Comparison of ENCODE assay signal across 20 mouse cellular contexts in genomic region chr8:114834730-114835129, GRCm38 (mm10).
DNase-seq lines count a peak whose midpoint lies in the region; ATAC-seq and TF ChIP-seq lines count a peak whose summit lies in the region.
"Had no signal": no experiment of that assay in that cellular context is flagged by ENCODE, and none has a peak within 500 bp of the region (broad histone marks: within the 10 kb centered on the region; RNA-seq: fewer than 3 reads in every experiment).

No protein-coding gene starts in this region.

- H3K27ac ChIP-seq in heart, embryonic 13.5 days (replicated peaks): peak overlapping the region; percentile 46; the same call in 1 of the 2 replicates
- H3K27ac ChIP-seq: forebrain, embryonic 10.5 days; kidney, embryonic 15.5 days; liver, embryonic 13.5 days; midbrain, embryonic 13.5 days had no signal

- peak; percentile 12 for DNase-seq in cerebellum, adult 9-11 months
- no peak for DNase-seq in cerebellum, postnatal 36 days
- DNase-seq in heart, adult 18-20 months: peak; percentile 22 to 25
- no peak for DNase-seq in heart, postnatal 14 days
- DNase-seq: adrenal gland, adult 2 months; kidney, postnatal 36 days; liver, embryonic 13.5 days; lung, adult 2 months; thymus, adult 18-20 months; thymus, postnatal 4 days had no signal

- no peak overlapping the region for H3K4me2 ChIP-seq in heart, embryonic 13.5 days
- no peak overlapping the region for H3K4me2 ChIP-seq in myocyte (ENCODE audit: low read depth)
- H3K4me2 ChIP-seq: kidney, embryonic 15.5 days; liver, embryonic 13.5 days; midbrain, embryonic 13.5 days had no signal

- no peaks in the 10 kb centered on the region for H3K79me2 ChIP-seq in myocyte (ENCODE audit: control insufficient read depth, insufficient read depth)

- intact Hi-C loops in heart, postnatal 14 days (cut with DNase I): no loop called here

- H3K4me3 ChIP-seq in heart, embryonic 13.5 days: no peak overlapping the region
- H3K4me3 ChIP-seq in myocyte: no peak overlapping the region
- H3K4me3 ChIP-seq: forebrain, embryonic 10.5 days; kidney, embryonic 15.5 days; liver, embryonic 13.5 days; midbrain, embryonic 13.5 days had no signal

- ATAC-seq in heart, embryonic 13.5 days (ENCODE audit: extremely low read depth, insufficient number of reproducible peaks, low FRiP score, low TSS enrichment): no peak
- ATAC-seq in inflammation-experienced regulatory T-cells, adult 6 months: no peak
- ATAC-seq: CD4-positive, CD25-positive, alpha-beta regulatory T cell, adult 4 months; forebrain, embryonic 16.5 days; hindbrain, embryonic 16.5 days; intestine, postnatal 0 days; midbrain, embryonic 13.5 days had no signal

- H3K9me3 ChIP-seq in heart, embryonic 13.5 days: no peaks in the 10 kb centered on the region
- H3K9me3 ChIP-seq: forebrain, embryonic 10.5 days; kidney, embryonic 15.5 days; liver, embryonic 13.5 days; midbrain, embryonic 13.5 days had no signal

- TF ChIP-seq POLR2A in myocyte (IDR thresholded peaks at IDR 0.05; ENCODE audit: insufficient read length, low read depth): no peak

- H3K9ac ChIP-seq in heart, embryonic 13.5 days: 0 out of 2 replicates have a peak overlapping the region, but pooled peaks have one; percentile 20
- H3K9ac ChIP-seq: kidney, embryonic 15.5 days; liver, embryonic 13.5 days; midbrain, embryonic 13.5 days had no signal

- H3K27me3 ChIP-seq in heart, embryonic 13.5 days (replicated peaks): no peaks in the 10 kb centered on the region
- H3K27me3 ChIP-seq in myocyte (ENCODE audit: control insufficient read depth, insufficient read depth, insufficient read length): no peaks in the 10 kb centered on the region
- H3K27me3 ChIP-seq: kidney, embryonic 15.5 days; liver, embryonic 13.5 days had no signal

- 47% methylated on average over 15 of the region's 15 CpGs for WGBS in heart, embryonic 13.5 days

- peaks cover 26% of the 10 kb centered on the region for H3K4me1 ChIP-seq in heart, embryonic 13.5 days
- H3K4me1 ChIP-seq: forebrain, embryonic 10.5 days; midbrain, embryonic 13.5 days had no signal

- no peaks in the 10 kb centered on the region for H3K36me3 ChIP-seq in heart, embryonic 13.5 days
- H3K36me3 ChIP-seq in myocyte (ENCODE audit: control insufficient read depth, insufficient read depth): no peaks in the 10 kb centered on the region
- H3K36me3 ChIP-seq: forebrain, embryonic 10.5 days; kidney, embryonic 15.5 days; liver, embryonic 13.5 days; midbrain, embryonic 13.5 days had no signal

- H3ac ChIP-seq in myocyte (ENCODE audit: control insufficient read depth, insufficient read length): no peak overlapping the region

TF ChIP-seq in myocyte, 11 proteins besides CTCF, POLR2A, EP300 and RAD21:
- peak in 2 of 3 experiments; percentile 7 for TF ChIP-seq MYOG (IDR thresholded peaks at IDR 0.05; ENCODE audit: control insufficient read depth in 1 of 3, insufficient read depth in 1 of 3, insufficient read length in 2 of 3, low read depth in 2 of 3)
- TF ChIP-seq MYOD1 (IDR thresholded peaks at IDR 0.05; ENCODE audit: control insufficient read depth in 1 of 3, insufficient read length in 2 of 3, low read depth in 2 of 3): no peak
- TF ChIP-seq MAX (IDR thresholded peaks at IDR 0.05; ENCODE audit: low read depth): no peak
- no peak for TF ChIP-seq TCF3 (IDR thresholded peaks at IDR 0.05; ENCODE audit: insufficient read length, low read depth)
- no peak for TF ChIP-seq CEBPB (IDR thresholded peaks at IDR 0.05; ENCODE audit: insufficient read depth, poor library complexity, severe bottlenecking)
- no peak for TF ChIP-seq E2F4 (IDR thresholded peaks at IDR 0.05; ENCODE audit: insufficient read depth)
- no peak for TF ChIP-seq SRF (IDR thresholded peaks at IDR 0.05; ENCODE audit: control insufficient read depth, insufficient read length, low read depth)
- no peak for TF ChIP-seq USF1 (IDR thresholded peaks at IDR 0.05; ENCODE audit: low read depth)

Comparison
In these comparisons a context has a peak if more than half of its experiments do, and no peak if none do; other contexts are left out.
1. DNase-seq: peak in cerebellum, adult 9-11 months (single experiment) and heart, adult 18-20 months (2 of 2); none in cerebellum, postnatal 36 days (0 of 2) and heart, postnatal 14 days (0 of 2).